Mouse (Mus musculus) liver, embryonic 11.5 days (tissue): ENCODE measurements around the gene Adamtsl4. TPM values are rescaled to one million over a fixed set of nuclear protein-coding genes. Genes with fewer than 3 reads are reported as not detected.

Experiments
- ATAC-seq: fragments of 200-750 bp; cut with Nextera tagmentation; replicated peaks from 2 replicates; pipeline ENCODE4 v1.8.0; 2017; ENCODE audit warnings: moderate number of reproducible peaks, mild to moderate bottlenecking, moderate TSS enrichment, moderate library complexity; ENCODE audit not compliant: low FRiP score
- DNase-seq: peaks from one replicate; pipeline ENCODE4 v3.0.0-alpha.2; 2017; ENCODE audit warnings: low spot score
- H3K27ac ChIP-seq: fragments of 300-500 bp; sonication (generic); 2 replicates; pipeline ENCODE4 v1.5.1; 2014; ENCODE audit warnings: mild to moderate bottlenecking, low read depth, low read length, control low read depth
- H3K27me3 ChIP-seq: fragments of 300-500 bp; sonication (generic); replicated peaks from 2 replicates; pipeline ENCODE4 v1.6.1; 2014; ENCODE audit warnings: low read length, mixed read lengths; ENCODE audit not compliant: control insufficient read depth, insufficient read depth
- H3K36me3 ChIP-seq: fragments of 300-500 bp; sonication (generic); 2 replicates; pipeline ENCODE4 v1.6.1; 2014; ENCODE audit warnings: mild to moderate bottlenecking, low read length, moderate library complexity, mixed read lengths; ENCODE audit not compliant: control insufficient read depth, insufficient read depth
- H3K4me1 ChIP-seq: fragments of 300-500 bp; sonication (generic); replicated peaks from 2 replicates; pipeline ENCODE4 v1.6.1; 2014; ENCODE audit warnings: low read length, mixed read lengths; ENCODE audit not compliant: control insufficient read depth, insufficient read depth
- H3K4me2 ChIP-seq: fragments of 300-500 bp; sonication (generic); 2 replicates; pipeline ENCODE4 v1.6.1; 2014; ENCODE audit warnings: mild to moderate bottlenecking, control low read depth, moderate library complexity
- H3K4me3 ChIP-seq: fragments of 300-500 bp; sonication (generic); 2 replicates; pipeline ENCODE4 v1.5.1; 2014; ENCODE audit warnings: low read depth, low read length, control low read depth
- H3K9ac ChIP-seq: fragments of 300-500 bp; sonication (generic); 2 replicates; pipeline ENCODE4 v1.6.1; 2014; ENCODE audit warnings: low read depth, low read length, control low read depth
- H3K9me3 ChIP-seq: fragments of 300-500 bp; sonication (generic); 2 replicates; pipeline ENCODE4 v1.6.1; 2016; ENCODE audit warnings: low read length, inconsistent platforms, mixed read lengths; ENCODE audit not compliant: control insufficient read depth
- WGBS: fragments of 180-500 bp; shearing (Covaris S2); extraction: QIAGEN DNeasy Blood & Tissue Kit; methylation state at CpG from one replicate; pipeline ENCODE4 v1.1.7; 2014; 5-methylcytosine and 5-hydroxymethylcytosine counted together
- polyA plus RNA-seq: library from polyadenylated mRNA; unstranded; fragments of >200 nt; fragmentation: Nextera tagmentation; extraction: Ambion mirVana; gene quantifications from 2 replicates; pipeline ENCODE4 v1.2.1, GENCODE M21; 2014

Adamtsl4 gene
- polyA plus RNA-seq, 1 experiment from 2014 or later, result 1.2 TPM

GRCm38 (mm10) chr3:95726696-95727358 lies 39.1 kb upstream of the Adamtsl4 start:
- H3K9ac ChIP-seq, result no peak overlapping the region
- peaks cover 4% of the 10 kb centered on the region; the same call in 1 of the 2 replicates for H3K4me1 ChIP-seq
- DNase-seq (no peak), ATAC-seq (no peak)
- 51% methylated on average over 7 of the region's 7 CpGs for WGBS
- H3K36me3 ChIP-seq, result no peaks in the 10 kb centered on the region
- no peaks in the 10 kb centered on the region for H3K27me3 ChIP-seq
- no peak overlapping the region for H3K4me2 ChIP-seq
- H3K27ac ChIP-seq, result no peak overlapping the region
- H3K4me3 ChIP-seq, result no peak overlapping the region
- H3K9me3 ChIP-seq, result no peaks in the 10 kb centered on the region

- no peak for DNase-seq
- H3K9ac ChIP-seq, result no peak overlapping the region
- no peaks in the 10 kb centered on the region for H3K36me3 ChIP-seq
- no peaks in the 10 kb centered on the region for H3K9me3 ChIP-seq
- H3K4me3 ChIP-seq, result no peak overlapping the region
- no peak for ATAC-seq
- no peaks in the 10 kb centered on the region for H3K27me3 ChIP-seq
- H3K4me1 ChIP-seq, result peaks cover 4% of the 10 kb centered on the region; the same call in 1 of the 2 replicates
- no peak overlapping the region for H3K27ac ChIP-seq
- WGBS, result 83% methylated on average over 7 of the region's 7 CpGs
- no peak overlapping the region for H3K4me2 ChIP-seq
These were observed 38.1 kb upstream of the Adamtsl4 start for GRCm38 (mm10) chr3:95725863-95726262.

- ATAC-seq, result no peak
- Histone ChIP-seq H3K4me3 (no peak overlapping the region), H3K9ac (no peak overlapping the region), H3K27ac (no peak overlapping the region), H3K9me3 (no peaks in the 10 kb centered on the region), H3K4me1 (peaks cover 4% of the 10 kb centered on the region; the same call in 1 of the 2 replicates), H3K36me3 (no peaks in the 10 kb centered on the region), H3K4me2 (no peak overlapping the region), H3K27me3 (no peaks in the 10 kb centered on the region)
- no peak for DNase-seq
- 48% methylated on average over 3 of the region's 3 CpGs for WGBS
These were observed 34.7 kb upstream of the Adamtsl4 start for GRCm38 (mm10) chr3:95722386-95722785.

GRCm38 (mm10) chr3:95718153-95718552 lies 30.4 kb upstream of the Adamtsl4 start:
- H3K4me2 ChIP-seq, result no peak overlapping the region
- H3K4me3 ChIP-seq, result no peak overlapping the region
- ATAC-seq (no peak), DNase-seq (no peak)
- H3K27me3 ChIP-seq, result no peaks in the 10 kb centered on the region
- H3K4me1 ChIP-seq, result peaks cover 4% of the 10 kb centered on the region; the same call in 1 of the 2 replicates
- H3K27ac ChIP-seq, result no peak overlapping the region
- WGBS, result 71% methylated on average over 2 of the region's 2 CpGs
- no peaks in the 10 kb centered on the region for H3K9me3 ChIP-seq
- no peaks in the 10 kb centered on the region for H3K36me3 ChIP-seq
- H3K9ac ChIP-seq, result no peak overlapping the region

GRCm38 (mm10) chr3:95716075-95716474 lies 28.4 kb upstream of the Adamtsl4 start:
- Histone ChIP-seq H3K9ac (no peak overlapping the region), H3K4me1 (no peaks in the 10 kb centered on the region), H3K27ac (no peak overlapping the region), H3K4me2 (no peak overlapping the region), H3K9me3 (no peaks in the 10 kb centered on the region), H3K27me3 (no peaks in the 10 kb centered on the region), H3K4me3 (no peak overlapping the region), H3K36me3 (no peaks in the 10 kb centered on the region)
- WGBS, result 73% methylated on average over 1 of the region's 1 CpGs
- no peak for DNase-seq
- ATAC-seq, result no peak

- no peaks in the 10 kb centered on the region for H3K9me3 ChIP-seq
- H3K4me2 ChIP-seq, result no peak overlapping the region
- H3K27ac ChIP-seq, result no peak overlapping the region
- no peak overlapping the region for H3K9ac ChIP-seq
- no peaks in the 10 kb centered on the region for H3K4me1 ChIP-seq
- no peaks in the 10 kb centered on the region for H3K27me3 ChIP-seq
- H3K36me3 ChIP-seq, result no peaks in the 10 kb centered on the region
- H3K4me3 ChIP-seq, result no peak overlapping the region
- ATAC-seq (no peak), DNase-seq (no peak)
These were observed 22.2 kb upstream of the Adamtsl4 start for GRCm38 (mm10) chr3:95709967-95710366.

GRCm38 (mm10) chr3:95709044-95709443 lies 21.3 kb upstream of the Adamtsl4 start:
- Histone ChIP-seq H3K36me3 (no peaks in the 10 kb centered on the region), H3K4me3 (no peak overlapping the region), H3K27me3 (no peaks in the 10 kb centered on the region), H3K4me2 (no peak overlapping the region), H3K4me1 (no peaks in the 10 kb centered on the region), H3K9ac (no peak overlapping the region), H3K27ac (no peak overlapping the region), H3K9me3 (no peaks in the 10 kb centered on the region)
- ATAC-seq, result no peak
- WGBS, result 90% methylated on average over 4 of the region's 4 CpGs
- DNase-seq, result no peak

GRCm38 (mm10) chr3:95707497-95707896 lies 19.8 kb upstream of the Adamtsl4 start:
- no peaks in the 10 kb centered on the region for H3K36me3 ChIP-seq
- no peaks in the 10 kb centered on the region for H3K4me1 ChIP-seq
- WGBS, result 63% methylated on average over 7 of the region's 7 CpGs
- no peak overlapping the region for H3K27ac ChIP-seq
- no peaks in the 10 kb centered on the region for H3K27me3 ChIP-seq
- no peak for DNase-seq
- H3K4me2 ChIP-seq, result no peak overlapping the region
- no peak overlapping the region for H3K9ac ChIP-seq
- no peak for ATAC-seq
- H3K4me3 ChIP-seq, result no peak overlapping the region
- no peaks in the 10 kb centered on the region for H3K9me3 ChIP-seq

GRCm38 (mm10) chr3:95706273-95706672 lies 18.6 kb upstream of the Adamtsl4 start:
- H3K9me3 ChIP-seq, result no peaks in the 10 kb centered on the region
- WGBS, result 69% methylated on average over 4 of the region's 4 CpGs
- no peak for ATAC-seq

More at GRCm38 (mm10) chr3:95706273-95706672, 18.6 kb upstream of the Adamtsl4 start:
- no peak overlapping the region for H3K4me2 ChIP-seq
- H3K4me3 ChIP-seq, result no peak overlapping the region
- H3K9ac ChIP-seq, result no peak overlapping the region
- H3K27me3 ChIP-seq, result no peaks in the 10 kb centered on the region
- H3K27ac ChIP-seq, result no peak overlapping the region
- DNase-seq, result no peak
- H3K4me1 ChIP-seq, result peaks cover 10% of the 10 kb centered on the region
- no peaks in the 10 kb centered on the region for H3K36me3 ChIP-seq
